Mouse (Mus musculus) duodenum, adult 2 months (tissue): ENCODE measurements around the gene Ankrd44. TPM values are rescaled to one million over a fixed set of nuclear protein-coding genes. Genes with fewer than 3 reads are reported as not detected.

Experiments
- polyA plus RNA-seq: library from polyadenylated mRNA; depleted of rRNA; stranded (reverse); fragments of >200 nt; gene quantifications from 2 replicates; pipeline ENCODE4 v1.2.3, GENCODE M21; 2012; ENCODE audit warnings: low replicate concordance; rRNA removed

Ankrd44 gene
- polyA plus RNA-seq: 0.92 and 1.2 TPM in 2 replicates

GRCm38 (mm10) chr1:54925971-54926771 is at the start of gene Ankrd44:
Ankrd44 (minus strand) TSS chr1:54926387.

Other genes with a start within 250 kb of the Ankrd44 start
- gene Sf3b1, start 101.1 kb upstream of the Ankrd44 start, polyA plus RNA-seq: 5.1 and 5.6 TPM in 2 replicates
- gene Coq10b, start 126.4 kb upstream of the Ankrd44 start, polyA plus RNA-seq: 4.6 and 7.1 TPM in 2 replicates
- 23.1 and 29.4 TPM in 2 replicates for gene Hspe1, start 161.7 kb upstream of the Ankrd44 start, polyA plus RNA-seq
- 5.9 and 8.0 TPM in 2 replicates for gene Hspd1, start 161.9 kb upstream of the Ankrd44 start, polyA plus RNA-seq
- 2.2 and 2.3 TPM in 2 replicates for gene Mob4, start 204.8 kb upstream of the Ankrd44 start, polyA plus RNA-seq